Mouse (Mus musculus): ENCODE data around the gene Mn1. TPM values are rescaled to one million over a fixed set of nuclear protein-coding genes. Genes with fewer than 3 reads are reported as not detected.

The Mn1 gene
- total and polyA plus RNA-seq, 3 experiments: 0.05 TPM; not detected in 2

- H3K36me3 ChIP-seq (replicated peaks): no peaks in the 10 kb centered on the region
- H3K4me1 ChIP-seq (ENCODE audit: insufficient read depth, low read depth, low read length): no peaks in the 10 kb centered on the region
- no peak for DNase-seq (ENCODE audit: low spot score)
- H3K9me3 ChIP-seq (replicated peaks): peaks cover 30% of the 10 kb centered on the region
- no peak overlapping the region for H3K4me3 ChIP-seq (ENCODE audit: low read depth, low read length)
- TF ChIP-seq GATA2 (IDR thresholded peaks at IDR 0.05; ENCODE audit: borderline replicate concordance, low read depth, low read length) (no peak), POLR2AphosphoS5 (IDR thresholded peaks at IDR 0.05; ENCODE audit: insufficient replicate concordance, low read depth, low read length) (no peak), CTCF (IDR thresholded peaks at IDR 0.05; ENCODE audit: low read depth, low read length) (no peak), GATA1 (IDR thresholded peaks at IDR 0.05; ENCODE audit: borderline replicate concordance, low read length) (no peak), TAL1 (conservative IDR thresholded peaks at IDR 0.05; ENCODE audit: low read depth, low read length) (no peak)
- no peak for ATAC-seq (ENCODE audit: extremely low read depth, insufficient number of reproducible peaks, low FRiP score, poor library complexity, severe bottlenecking)
- no peaks in the 10 kb centered on the region for H3K27me3 ChIP-seq (ENCODE audit: insufficient read depth, low read length)
These were observed 14.5 kb upstream of the Mn1 start for GRCm38 (mm10) chr5:111402651-111402996.

GRCm38 (mm10) chr5:111404721-111405120 is 12.4 kb upstream of the Mn1 start:
- no peak for TF ChIP-seq CTCF (IDR thresholded peaks at IDR 0.05; ENCODE audit: low read depth, low read length)
- no peak for TF ChIP-seq TAL1 (conservative IDR thresholded peaks at IDR 0.05; ENCODE audit: low read depth, low read length)
- TF ChIP-seq POLR2AphosphoS5 (IDR thresholded peaks at IDR 0.05; ENCODE audit: insufficient replicate concordance, low read depth, low read length): no peak
- TF ChIP-seq GATA2 (IDR thresholded peaks at IDR 0.05; ENCODE audit: borderline replicate concordance, low read depth, low read length): no peak
- no peak for TF ChIP-seq GATA1 (IDR thresholded peaks at IDR 0.05; ENCODE audit: borderline replicate concordance, low read length)
- H3K4me3 ChIP-seq (ENCODE audit: low read depth, low read length): no peak overlapping the region
- H3K9me3 ChIP-seq (replicated peaks): peaks cover 46% of the 10 kb centered on the region
- DNase-seq (ENCODE audit: low spot score) (no peak), ATAC-seq (ENCODE audit: extremely low read depth, insufficient number of reproducible peaks, low FRiP score, poor library complexity, severe bottlenecking) (no peak)
- H3K36me3 ChIP-seq (replicated peaks): no peaks in the 10 kb centered on the region
- H3K4me1 ChIP-seq (ENCODE audit: insufficient read depth, low read depth, low read length): no peaks in the 10 kb centered on the region
- H3K27me3 ChIP-seq (ENCODE audit: insufficient read depth, low read length): no peaks in the 10 kb centered on the region

- no peak overlapping the region for H3K4me3 ChIP-seq (ENCODE audit: low read depth, low read length)
- no peaks in the 10 kb centered on the region for H3K4me1 ChIP-seq (ENCODE audit: insufficient read depth, low read depth, low read length)
- H3K36me3 ChIP-seq (replicated peaks): no peaks in the 10 kb centered on the region
- ATAC-seq (ENCODE audit: extremely low read depth, insufficient number of reproducible peaks, low FRiP score, poor library complexity, severe bottlenecking) (no peak), DNase-seq (ENCODE audit: low spot score) (no peak)
- TF ChIP-seq POLR2AphosphoS5 (IDR thresholded peaks at IDR 0.05; ENCODE audit: insufficient replicate concordance, low read depth, low read length) (no peak), GATA2 (IDR thresholded peaks at IDR 0.05; ENCODE audit: borderline replicate concordance, low read depth, low read length) (no peak), TAL1 (conservative IDR thresholded peaks at IDR 0.05; ENCODE audit: low read depth, low read length) (no peak), GATA1 (IDR thresholded peaks at IDR 0.05; ENCODE audit: borderline replicate concordance, low read length) (no peak), CTCF (IDR thresholded peaks at IDR 0.05; ENCODE audit: low read depth, low read length) (no peak)
- no peaks in the 10 kb centered on the region for H3K27me3 ChIP-seq (ENCODE audit: insufficient read depth, low read length)
- peaks cover 29% of the 10 kb centered on the region for H3K9me3 ChIP-seq (replicated peaks)
These were observed 8.6 kb upstream of the Mn1 start for GRCm38 (mm10) chr5:111408470-111409105.

GRCm38 (mm10) chr5:111409412-111410044 is 7.6 kb upstream of the Mn1 start:
- H3K4me3 ChIP-seq (ENCODE audit: low read depth, low read length): no peak overlapping the region
- H3K4me1 ChIP-seq (ENCODE audit: insufficient read depth, low read depth, low read length): no peaks in the 10 kb centered on the region
- no peaks in the 10 kb centered on the region for H3K27me3 ChIP-seq (ENCODE audit: insufficient read depth, low read length)
- no peaks in the 10 kb centered on the region for H3K36me3 ChIP-seq (replicated peaks)
- peaks cover 33% of the 10 kb centered on the region for H3K9me3 ChIP-seq (replicated peaks)
- ATAC-seq (ENCODE audit: extremely low read depth, insufficient number of reproducible peaks, low FRiP score, poor library complexity, severe bottlenecking) (no peak), DNase-seq (ENCODE audit: low spot score) (no peak)
- TF ChIP-seq CTCF (IDR thresholded peaks at IDR 0.05; ENCODE audit: low read depth, low read length) (no peak), TAL1 (conservative IDR thresholded peaks at IDR 0.05; ENCODE audit: low read depth, low read length) (no peak), POLR2AphosphoS5 (IDR thresholded peaks at IDR 0.05; ENCODE audit: insufficient replicate concordance, low read depth, low read length) (no peak), GATA1 (IDR thresholded peaks at IDR 0.05; ENCODE audit: borderline replicate concordance, low read length) (no peak), GATA2 (IDR thresholded peaks at IDR 0.05; ENCODE audit: borderline replicate concordance, low read depth, low read length) (no peak)

- peaks cover 38% of the 10 kb centered on the region for H3K9me3 ChIP-seq (replicated peaks)
- no peak for ATAC-seq (ENCODE audit: extremely low read depth, insufficient number of reproducible peaks, low FRiP score, poor library complexity, severe bottlenecking)
- no peak overlapping the region for H3K4me3 ChIP-seq (ENCODE audit: low read depth, low read length)
- H3K4me1 ChIP-seq (ENCODE audit: insufficient read depth, low read depth, low read length): no peaks in the 10 kb centered on the region
- no peaks in the 10 kb centered on the region for H3K27me3 ChIP-seq (ENCODE audit: insufficient read depth, low read length)
- DNase-seq (ENCODE audit: low spot score): no peak
- no peak for TF ChIP-seq CTCF (IDR thresholded peaks at IDR 0.05; ENCODE audit: low read depth, low read length)
- no peak for TF ChIP-seq GATA1 (IDR thresholded peaks at IDR 0.05; ENCODE audit: borderline replicate concordance, low read length)
- TF ChIP-seq GATA2 (IDR thresholded peaks at IDR 0.05; ENCODE audit: borderline replicate concordance, low read depth, low read length): no peak
- no peak for TF ChIP-seq TAL1 (conservative IDR thresholded peaks at IDR 0.05; ENCODE audit: low read depth, low read length)
- TF ChIP-seq POLR2AphosphoS5 (IDR thresholded peaks at IDR 0.05; ENCODE audit: insufficient replicate concordance, low read depth, low read length): no peak
- no peaks in the 10 kb centered on the region for H3K36me3 ChIP-seq (replicated peaks)
These were observed 6.5 kb upstream of the Mn1 start for GRCm38 (mm10) chr5:111410665-111411064.

- no peak for TF ChIP-seq GATA1 (IDR thresholded peaks at IDR 0.05; ENCODE audit: borderline replicate concordance, low read length)
- no peak for TF ChIP-seq GATA2 (IDR thresholded peaks at IDR 0.05; ENCODE audit: borderline replicate concordance, low read depth, low read length)
- no peak for TF ChIP-seq TAL1 (conservative IDR thresholded peaks at IDR 0.05; ENCODE audit: low read depth, low read length)
- no peak for TF ChIP-seq POLR2AphosphoS5 (IDR thresholded peaks at IDR 0.05; ENCODE audit: insufficient replicate concordance, low read depth, low read length)
- TF ChIP-seq CTCF (IDR thresholded peaks at IDR 0.05; ENCODE audit: low read depth, low read length): no peak
- no peak for DNase-seq (ENCODE audit: low spot score)
- Histone ChIP-seq H3K9me3 (replicated peaks) (peaks cover 52% of the 10 kb centered on the region), H3K4me3 (ENCODE audit: low read depth, low read length) (no peak overlapping the region), H3K27me3 (ENCODE audit: insufficient read depth, low read length) (no peaks in the 10 kb centered on the region), H3K4me1 (ENCODE audit: insufficient read depth, low read depth, low read length) (no peaks in the 10 kb centered on the region), H3K36me3 (replicated peaks) (no peaks in the 10 kb centered on the region)
- no peak for ATAC-seq (ENCODE audit: extremely low read depth, insufficient number of reproducible peaks, low FRiP score, poor library complexity, severe bottlenecking)
These were observed 3.0 kb upstream of the Mn1 start for GRCm38 (mm10) chr5:111414192-111414591.

Measured in G1E (cell line).